Mouse (Mus musculus) embryo, embryonic 11 days (tissue): ENCODE data around the gene 4930519P11Rik.

Experiments used
- DNase-seq: peaks from one replicate; pipeline ENCODE4 v3.0.0-alpha.2; 2015

The 4930519P11Rik gene

DNA sequence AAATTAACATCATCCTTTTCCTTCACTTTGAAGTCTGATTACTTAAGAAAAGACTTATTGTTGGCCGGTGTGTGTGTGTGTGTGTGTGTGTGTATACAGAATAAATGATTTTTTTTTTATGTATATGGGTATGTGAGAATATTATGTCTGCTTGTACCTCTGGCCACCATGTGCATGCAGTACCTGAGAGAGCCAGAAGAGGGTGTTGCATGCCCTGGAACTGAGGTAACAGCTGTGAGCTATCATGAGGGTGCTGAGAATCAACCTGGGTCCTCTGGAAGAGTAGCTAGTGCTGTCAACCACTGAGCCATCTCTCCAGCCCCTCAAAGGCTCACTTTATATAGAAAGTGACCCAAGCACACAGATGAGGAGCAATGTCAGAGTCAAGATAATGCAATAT, 31.8 kb downstream of the 4930519P11Rik start:
- DNase-seq: no peak

DNA sequence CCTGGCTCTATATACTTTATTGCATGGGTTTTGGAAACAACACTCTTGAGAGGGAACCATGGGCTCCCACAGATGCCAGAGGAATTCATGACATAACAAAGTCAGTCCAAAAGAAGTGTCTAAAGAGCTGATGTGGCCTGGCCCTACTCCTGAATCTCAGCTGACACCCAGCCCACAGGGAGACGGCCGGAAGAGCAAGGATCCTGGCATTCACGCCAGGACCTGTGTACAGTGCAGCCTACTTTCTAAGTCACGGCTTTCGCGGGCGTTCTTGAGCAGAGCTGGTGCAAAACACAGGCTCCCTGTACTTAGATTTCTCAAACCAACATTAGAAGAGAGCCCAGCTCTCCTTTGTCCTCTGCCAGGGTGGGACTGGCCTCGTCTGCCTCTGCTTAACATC, 32.7 kb downstream of the 4930519P11Rik start:
- no peak for DNase-seq

DNA sequence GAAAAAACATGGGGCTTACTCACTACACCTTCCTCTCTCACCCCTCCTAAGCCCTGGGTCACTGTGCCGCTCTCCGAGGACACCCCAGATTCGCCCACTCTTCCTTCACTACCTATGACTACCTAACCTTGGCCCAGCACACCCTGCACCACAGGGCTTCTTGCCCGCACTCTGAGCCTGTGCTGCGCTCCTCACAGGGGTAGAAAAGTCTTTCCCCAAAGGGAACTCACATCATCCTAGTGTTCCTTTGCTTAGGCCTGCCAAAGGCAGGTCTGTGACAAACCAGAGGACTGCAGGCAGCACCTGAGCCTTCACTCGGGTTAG, 35.5 kb downstream of the 4930519P11Rik start:
- no peak for DNase-seq

DNA sequence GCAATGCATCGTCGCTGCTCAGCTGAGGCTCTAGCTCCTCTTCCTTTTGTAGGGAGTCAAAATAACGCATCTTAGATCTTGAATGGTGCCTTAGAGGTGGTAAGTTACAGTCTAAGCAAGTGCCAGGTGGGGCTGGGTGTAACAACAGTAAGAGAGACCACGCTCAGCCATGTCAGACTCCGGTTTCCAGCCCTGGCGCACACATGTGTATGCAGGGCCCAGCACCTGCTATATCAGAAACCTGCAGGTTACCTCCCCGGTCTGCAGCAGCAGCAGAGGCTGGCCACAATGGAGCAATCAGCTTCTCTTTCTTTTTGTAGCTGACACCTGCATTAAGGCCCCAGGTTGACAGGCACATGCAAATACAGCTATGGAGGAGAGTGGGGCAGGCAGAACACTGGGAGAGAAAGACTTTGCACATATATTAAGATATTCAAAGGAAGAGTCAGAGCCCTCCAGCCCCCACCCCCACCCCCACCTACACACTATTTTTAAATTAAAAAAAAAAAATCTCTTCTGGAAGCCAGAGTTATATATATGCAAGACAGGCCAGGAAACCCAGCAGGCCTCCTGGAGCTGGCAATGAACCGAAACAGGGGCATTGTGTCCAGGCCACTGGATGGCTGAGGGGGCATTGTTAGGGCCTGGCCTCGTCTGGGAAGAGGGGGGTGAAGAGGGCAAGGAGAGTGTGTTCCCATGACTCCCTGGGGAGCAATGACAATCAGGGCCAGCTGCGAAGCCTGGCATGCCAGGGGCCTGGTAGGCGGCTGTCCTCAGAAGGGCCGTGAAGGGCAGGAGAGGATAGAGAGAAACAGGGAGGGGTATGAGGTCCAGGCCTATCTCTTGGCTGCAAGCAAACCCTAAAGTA, 36.1 kb downstream of the 4930519P11Rik start:
- peak; percentile 73 for DNase-seq

DNA sequence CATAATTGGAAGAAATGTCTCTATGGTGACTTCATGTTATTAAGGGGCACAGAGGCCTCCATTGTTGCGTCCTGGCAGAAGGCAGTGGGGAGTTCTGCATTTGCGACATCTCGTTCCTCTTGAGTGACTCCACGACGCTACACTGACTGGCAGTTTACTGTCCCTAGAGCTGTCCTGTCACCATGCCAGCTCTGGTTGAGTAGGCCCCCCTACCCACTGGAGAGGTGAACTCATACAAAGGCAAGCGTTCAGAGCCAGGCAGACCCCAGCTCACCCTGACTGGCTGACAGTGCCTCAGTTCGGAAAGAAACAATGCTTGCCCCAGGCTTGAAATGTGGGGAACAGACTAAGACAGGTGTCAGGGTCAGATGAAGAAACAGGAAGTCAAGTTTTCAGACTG, 39.0 kb downstream of the 4930519P11Rik start:
- no peak for DNase-seq

DNA sequence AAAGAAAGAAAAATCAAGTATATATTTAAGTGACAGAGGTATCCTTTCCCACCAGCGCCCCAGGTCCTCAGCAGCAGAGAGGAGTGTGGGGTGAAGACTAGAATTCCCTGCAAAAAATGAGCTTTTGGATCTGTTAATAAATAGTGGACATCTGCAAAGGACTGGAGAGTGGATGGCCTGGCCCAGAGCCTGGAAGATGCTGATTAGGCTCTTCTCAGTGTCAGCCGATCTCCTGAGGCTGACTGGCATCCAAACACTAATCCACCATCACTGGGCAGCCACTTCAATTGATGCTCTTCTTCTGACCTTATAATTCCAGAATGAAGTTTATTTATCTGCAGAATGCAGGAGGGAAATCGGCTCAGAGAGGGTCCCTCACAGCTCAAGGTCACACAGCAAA, 40.2 kb downstream of the 4930519P11Rik start:
- no peak for DNase-seq

DNA sequence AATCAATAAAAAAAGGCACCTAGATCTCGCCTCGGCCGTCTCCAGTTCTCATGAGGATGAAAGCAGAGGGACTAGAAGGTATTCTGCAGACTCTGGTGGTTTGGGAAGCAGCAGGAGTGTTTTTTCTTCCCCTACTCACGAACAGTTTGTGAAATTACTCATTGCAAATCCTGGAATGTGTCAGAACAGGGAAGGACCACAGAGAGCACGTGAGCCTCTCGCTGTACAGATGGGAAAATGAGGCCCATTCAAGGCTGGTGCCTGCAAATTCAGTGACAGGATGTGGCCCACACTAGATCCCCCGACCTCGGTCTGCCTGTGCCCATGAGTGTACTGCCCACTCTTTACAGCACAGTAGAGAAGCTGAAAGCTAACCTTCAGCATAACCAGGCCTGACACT, 41.3 kb downstream of the 4930519P11Rik start:
- DNase-seq: no peak

DNA sequence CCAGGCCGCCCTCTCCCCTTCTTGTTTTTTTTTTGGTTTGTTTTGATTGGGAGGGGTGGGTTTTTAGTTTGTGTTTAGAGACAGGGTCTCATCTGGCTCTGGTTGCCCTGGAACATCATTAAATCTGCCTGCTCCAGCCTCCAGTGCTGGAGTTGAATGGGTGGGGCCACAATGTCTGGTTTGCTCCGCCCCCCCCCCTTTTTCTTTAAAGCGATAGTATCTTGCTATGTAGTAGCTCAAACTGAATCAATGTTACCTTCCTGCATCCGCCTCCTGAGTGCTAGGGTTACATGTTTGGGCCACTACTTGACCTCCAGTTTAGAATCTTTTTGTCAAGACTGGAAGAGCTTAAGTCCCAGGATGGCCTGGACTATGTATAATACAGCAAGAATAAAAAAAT, 42.0 kb downstream of the 4930519P11Rik start:
- no peak for DNase-seq

DNA sequence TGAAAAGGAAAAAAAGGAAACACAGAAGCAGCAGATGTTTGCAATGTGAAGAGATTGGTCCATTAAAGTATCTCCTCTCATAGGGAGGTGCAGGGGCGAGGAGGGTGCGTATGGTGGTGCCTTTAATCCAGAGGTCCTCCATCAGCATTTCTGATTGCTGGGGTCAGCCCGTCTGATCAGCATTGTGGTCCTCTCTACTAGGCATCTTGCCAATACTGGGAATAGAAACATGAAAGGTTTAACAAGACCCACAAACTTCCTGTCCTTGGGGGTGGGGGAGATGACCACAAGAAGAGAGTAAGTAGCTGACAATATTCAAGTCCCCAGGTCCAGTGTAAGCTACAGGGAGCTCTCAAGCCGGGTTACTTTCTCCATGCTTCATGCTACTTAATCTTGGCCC, 42.6 kb downstream of the 4930519P11Rik start:
- no peak for DNase-seq

DNA sequence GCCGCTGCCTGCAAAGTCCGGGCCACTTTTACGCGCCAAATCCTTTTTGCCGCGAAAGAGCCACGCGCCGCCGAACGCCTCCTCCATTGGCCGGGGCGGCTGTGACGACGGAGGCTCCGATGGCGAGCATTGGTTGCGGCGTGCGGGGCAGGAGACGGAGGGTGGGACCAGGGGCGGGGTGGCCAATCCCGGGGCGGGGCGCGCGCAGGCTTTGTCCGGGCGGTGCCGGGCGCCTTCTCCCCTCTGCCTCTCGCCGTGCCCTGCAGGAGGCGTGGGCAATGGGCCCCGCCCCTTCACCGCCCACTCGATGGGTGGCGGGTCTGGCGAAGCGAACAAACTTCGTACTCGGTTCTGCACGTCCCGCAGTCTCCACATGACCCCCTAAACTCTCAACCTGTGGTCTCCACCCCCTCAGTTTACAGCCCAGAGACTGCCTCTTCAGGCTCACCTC, 43.4 kb downstream of the 4930519P11Rik start, which contains the start of gene E2f1:
Gene E2f1, minus strand, starts transcription at position 57 of the 451 bp plus-strand sequence.
- peak; percentile 99 for DNase-seq

DNA sequence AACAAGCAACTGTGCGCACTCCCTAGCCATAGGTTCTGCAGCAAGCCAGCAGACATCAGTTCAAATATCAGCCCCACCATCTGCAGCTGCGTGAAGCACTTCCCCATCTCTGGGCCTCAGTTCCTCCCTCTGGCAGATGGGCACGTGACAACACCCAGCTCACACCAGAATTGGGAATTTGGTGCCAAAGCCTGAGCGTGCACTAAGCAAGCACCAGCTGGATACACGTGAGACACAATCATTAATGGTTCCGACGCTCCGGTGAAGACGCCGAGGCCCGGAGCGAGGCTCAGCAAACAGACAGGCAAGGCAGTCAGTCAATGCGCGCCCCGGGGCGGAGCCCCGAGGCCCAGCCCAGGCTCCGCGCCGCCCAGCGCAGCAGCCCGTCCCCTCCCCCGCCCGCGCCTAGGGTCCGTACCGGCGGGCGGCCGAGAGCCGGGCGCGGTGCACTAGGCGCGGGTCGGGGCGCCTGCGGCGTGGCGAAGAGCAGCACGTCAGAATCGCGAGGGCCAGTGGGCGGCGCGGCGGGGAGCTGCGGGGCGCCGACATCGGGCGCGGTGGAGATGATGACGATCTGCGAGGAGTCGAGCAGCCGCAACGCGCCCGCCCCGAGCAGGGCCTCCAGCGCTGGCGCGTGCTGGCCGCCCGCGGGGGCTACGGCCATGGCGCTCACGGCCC, 44.0 kb downstream of the 4930519P11Rik start:
- peak; percentile 86 for DNase-seq

DNA sequence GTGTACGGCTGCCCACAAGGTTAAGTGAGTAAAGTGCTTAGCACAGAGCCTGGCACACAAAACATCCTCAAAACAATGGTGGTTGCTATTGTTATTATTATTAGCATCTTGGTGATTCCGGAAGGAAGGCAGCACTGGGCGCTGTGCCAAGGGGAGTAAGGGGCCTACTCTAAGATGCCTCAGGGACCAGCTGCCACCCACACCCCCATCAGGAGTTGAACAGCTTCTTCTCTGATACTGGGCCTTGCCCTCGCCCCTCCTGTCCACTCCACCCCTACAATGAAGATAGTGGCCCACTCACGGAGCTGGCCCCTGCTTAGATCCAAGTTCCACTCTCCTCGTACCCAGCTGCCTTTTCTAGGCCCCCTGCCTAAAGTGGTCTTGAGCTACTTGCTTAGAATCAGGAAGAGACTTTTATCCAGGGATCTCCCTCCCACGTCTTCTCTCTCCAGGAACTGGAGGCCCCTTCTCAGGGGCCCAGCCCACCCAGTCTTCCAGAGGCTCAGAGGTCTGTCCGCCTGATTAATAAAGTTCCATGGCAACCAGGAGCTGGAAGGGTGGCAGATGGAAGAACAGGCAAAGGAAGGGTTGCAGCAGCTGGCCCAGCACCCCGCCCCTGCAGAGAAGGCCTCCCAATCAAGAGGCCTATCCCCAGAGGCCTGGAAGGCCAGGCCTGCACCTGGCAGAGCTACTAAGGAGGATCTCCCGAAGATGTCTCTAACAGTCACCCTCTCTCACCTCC, 44.7 kb downstream of the 4930519P11Rik start:
- DNase-seq: peak; percentile 57

DNA sequence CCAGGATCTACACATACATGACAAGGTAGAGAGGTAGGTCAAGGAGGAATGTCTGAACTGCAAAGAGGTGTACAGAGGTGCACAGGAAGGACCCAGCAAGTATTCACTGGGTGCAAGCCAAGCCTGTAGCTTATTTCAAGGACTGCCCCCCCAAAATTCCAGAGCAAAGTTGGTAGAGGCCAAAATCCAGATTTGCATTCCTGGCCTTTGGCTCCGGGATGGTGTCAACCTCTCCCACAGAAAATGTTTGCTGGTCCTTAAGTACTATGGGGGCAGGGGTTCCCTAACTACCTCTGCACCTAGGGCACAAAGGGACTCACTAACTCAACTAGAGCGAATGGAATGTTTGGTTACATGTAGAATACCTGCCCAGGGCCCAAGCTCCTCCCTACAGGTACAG, 45.5 kb downstream of the 4930519P11Rik start:
- no peak for DNase-seq

DNA sequence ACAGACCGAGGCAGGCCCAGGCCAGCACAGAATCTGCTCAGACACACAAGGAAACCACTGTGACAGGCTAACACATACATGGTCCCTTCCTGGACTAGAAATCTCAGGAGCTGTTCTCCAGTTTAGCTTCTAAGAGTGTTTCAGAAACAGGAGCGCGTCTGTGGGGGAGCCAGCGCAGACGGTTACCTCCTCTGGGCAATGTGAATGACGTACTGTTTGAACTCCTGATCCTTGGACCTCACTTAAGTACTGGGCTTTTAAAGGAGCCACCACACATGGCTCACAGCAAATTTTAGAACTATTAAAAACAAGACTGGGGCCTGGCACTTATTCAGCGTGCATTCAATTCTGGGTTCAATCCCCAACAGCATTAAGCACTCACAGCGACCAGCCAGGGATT, 46.6 kb downstream of the 4930519P11Rik start:
- DNase-seq: no peak

DNA sequence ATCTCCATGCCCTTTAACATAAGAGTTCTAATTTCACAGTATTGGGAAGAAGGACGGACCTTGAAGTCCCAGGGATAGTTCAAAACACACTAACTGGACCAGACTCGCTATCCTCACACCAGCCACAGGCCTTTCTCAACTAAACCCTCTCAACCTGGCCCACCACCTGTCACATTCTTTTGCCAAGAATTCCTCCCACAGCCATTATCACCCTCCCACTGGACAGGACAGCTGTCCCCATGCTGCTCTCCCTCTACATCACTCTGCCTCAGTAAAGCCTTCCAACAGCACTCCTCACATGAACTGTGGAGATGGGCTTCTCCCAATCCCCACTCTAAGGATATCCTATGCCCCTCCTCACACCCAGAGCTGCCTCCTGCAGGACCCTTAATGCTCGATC, 47.7 kb downstream of the 4930519P11Rik start:
- DNase-seq: no peak

DNA sequence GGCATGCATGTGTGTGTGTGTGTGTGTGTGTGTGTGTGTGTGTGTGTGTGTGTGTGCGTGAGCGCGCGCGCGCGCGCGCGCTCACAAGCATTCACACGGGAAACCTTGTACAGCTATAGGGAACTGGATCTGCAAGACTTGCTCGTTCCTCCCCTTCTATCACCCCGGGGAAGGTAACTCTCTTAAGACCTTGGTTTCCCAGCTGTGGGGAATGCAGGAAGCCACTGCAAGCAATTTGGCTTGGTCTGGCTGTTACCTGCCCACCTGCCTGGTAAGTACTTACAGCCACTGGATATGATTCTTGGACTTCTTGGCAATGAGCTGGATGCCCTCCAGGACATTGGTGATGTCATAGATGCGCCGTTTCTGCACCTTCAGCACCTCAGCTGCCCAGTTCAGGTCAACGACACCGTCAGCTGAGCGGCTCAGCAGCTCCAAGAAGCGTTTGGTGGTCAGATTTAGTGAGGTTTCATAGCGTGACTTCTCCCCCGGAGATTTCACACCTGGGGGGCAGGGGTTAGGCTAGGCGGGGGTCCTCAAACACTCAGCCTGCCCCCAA, 49.5 kb downstream of the 4930519P11Rik start:
- no peak for DNase-seq
